Mouse (Mus musculus): ENCODE measurements at regions not wholly inside any gene's neighbourhood (a gene's known extent, or its start where the extent isn't known, plus 50 kb on each side); places are given as distances from the start of the nearest gene placed in this dataset.

DNA sequence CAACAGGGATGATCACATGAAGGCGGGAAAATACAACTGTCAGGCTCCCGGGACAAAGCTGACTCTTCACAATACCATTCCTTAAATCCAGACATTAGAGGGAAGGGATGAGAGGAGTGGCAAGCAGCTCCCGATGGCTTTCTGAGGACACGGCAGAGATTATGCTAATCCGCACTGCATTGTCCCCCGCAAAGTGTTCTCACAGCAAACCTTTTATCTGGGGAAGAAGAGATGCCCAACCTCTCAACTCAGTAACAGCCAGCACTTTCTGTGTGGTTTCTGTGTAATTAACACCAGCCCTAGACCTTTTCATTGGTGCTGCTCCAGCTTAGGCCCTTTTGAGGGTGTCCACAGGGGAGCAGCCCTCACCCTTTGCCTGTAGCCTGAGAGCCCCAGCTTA is 137.9 kb downstream of the Barhl2 start:
- WGBS: 49% methylated on average over 6 of the region's 6 CpGs
- H3K9me3 ChIP-seq: no peaks in the 10 kb centered on the region
- no peaks in the 10 kb centered on the region for H3K36me3 ChIP-seq
- H3K4me1 ChIP-seq: 0 out of 2 replicates have a peak, but pooled peaks cover 5% of the 10 kb centered on the region
- no peak overlapping the region for H3K4me2 ChIP-seq
- no peak overlapping the region for H3K4me3 ChIP-seq
- ATAC-seq (ENCODE audit: extremely low read depth, insufficient number of reproducible peaks, low FRiP score, low TSS enrichment): no peak
- H3K27me3 ChIP-seq (replicated peaks): no peaks in the 10 kb centered on the region
- no peak overlapping the region for H3K27ac ChIP-seq (replicated peaks)
- no peak overlapping the region for H3K9ac ChIP-seq

DNA sequence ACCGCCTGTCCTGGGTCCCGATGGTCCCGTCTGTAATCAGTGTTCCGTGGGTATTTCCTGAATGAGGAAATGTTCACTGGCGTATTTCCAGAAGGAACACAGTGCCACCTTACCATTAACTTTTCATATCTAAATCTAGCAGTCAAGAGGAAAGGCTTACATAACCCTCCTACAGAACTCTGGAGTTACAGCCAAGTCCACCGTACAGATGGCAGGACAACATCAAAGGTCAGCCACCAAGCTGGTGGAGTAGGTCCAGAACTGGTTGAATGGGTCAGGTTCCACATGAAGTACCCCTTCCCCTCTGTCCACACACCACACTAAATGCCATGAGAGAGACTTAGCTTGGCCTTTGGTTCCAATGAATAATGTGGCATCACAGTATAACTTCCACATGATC is 139.7 kb downstream of the Barhl2 start:
- Histone ChIP-seq H3K4me2 (no peak overlapping the region), H3K36me3 (no peaks in the 10 kb centered on the region), H3K9me3 (no peaks in the 10 kb centered on the region), H3K4me3 (no peak overlapping the region), H3K4me1 (0 out of 2 replicates have a peak, but pooled peaks cover 5% of the 10 kb centered on the region), H3K27ac (replicated peaks) (no peak overlapping the region), H3K9ac (no peak overlapping the region), H3K27me3 (replicated peaks) (no peaks in the 10 kb centered on the region)
- 63% methylated on average over 6 of the region's 6 CpGs for WGBS
- ATAC-seq (ENCODE audit: extremely low read depth, insufficient number of reproducible peaks, low FRiP score, low TSS enrichment): no peak

DNA sequence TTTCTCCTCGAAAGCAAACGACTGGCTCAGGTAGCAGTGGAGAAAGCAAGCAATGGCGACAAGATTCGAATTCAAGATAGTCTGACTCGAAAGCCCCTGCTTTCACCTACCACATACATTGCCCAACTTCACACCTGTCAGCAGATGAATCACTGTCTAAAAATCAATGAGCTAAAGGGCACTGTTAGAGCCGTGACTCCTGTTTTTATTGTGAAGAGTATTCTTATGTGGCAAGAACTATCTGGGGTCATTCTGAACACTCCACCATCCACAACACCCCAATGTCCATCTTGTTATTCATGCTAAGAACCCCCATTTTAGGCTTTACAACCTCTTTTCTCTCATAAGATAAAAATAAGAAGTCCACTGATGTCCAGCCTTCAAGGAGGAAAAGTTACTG is 144.1 kb downstream of the Barhl2 start:
- Histone ChIP-seq H3K4me2 (no peak overlapping the region), H3K9me3 (no peaks in the 10 kb centered on the region), H3K4me3 (no peak overlapping the region), H3K36me3 (no peaks in the 10 kb centered on the region), H3K4me1 (no peaks in the 10 kb centered on the region), H3K9ac (no peak overlapping the region), H3K27ac (replicated peaks) (no peak overlapping the region), H3K27me3 (replicated peaks) (no peaks in the 10 kb centered on the region)
- 74% methylated on average over 6 of the region's 6 CpGs for WGBS
- no peak for ATAC-seq (ENCODE audit: extremely low read depth, insufficient number of reproducible peaks, low FRiP score, low TSS enrichment)

DNA sequence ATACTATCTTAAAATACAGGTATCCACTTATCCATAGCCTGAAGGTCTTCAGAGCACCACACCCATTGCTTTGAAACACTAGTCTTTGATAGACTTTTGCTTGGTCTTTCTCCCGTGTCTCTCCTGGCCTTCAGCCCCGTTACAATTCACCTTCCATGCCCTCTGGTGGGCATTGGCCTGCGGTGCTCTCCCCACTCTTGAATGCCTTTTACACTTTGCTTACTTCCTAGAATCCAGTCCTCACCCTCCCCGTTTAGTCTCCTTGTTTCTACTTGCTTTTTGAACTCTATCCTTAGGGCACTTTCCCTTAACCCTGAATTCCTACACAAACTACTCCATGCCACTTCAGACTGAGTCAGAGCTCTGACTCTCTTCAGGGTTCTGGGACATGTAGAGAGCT is 156.6 kb downstream of the Barhl2 start:
- Histone ChIP-seq H3K36me3 (no peaks in the 10 kb centered on the region), H3K27me3 (replicated peaks) (no peaks in the 10 kb centered on the region), H3K4me1 (0 out of 2 replicates have a peak, but pooled peaks cover under 1% of the 10 kb centered on the region), H3K4me2 (no peak overlapping the region), H3K9ac (no peak overlapping the region), H3K27ac (replicated peaks) (no peak overlapping the region), H3K4me3 (no peak overlapping the region), H3K9me3 (no peaks in the 10 kb centered on the region)
- no peak for ATAC-seq (ENCODE audit: extremely low read depth, insufficient number of reproducible peaks, low FRiP score, low TSS enrichment)
- WGBS: 45% methylated on average over 4 of the region's 4 CpGs

DNA sequence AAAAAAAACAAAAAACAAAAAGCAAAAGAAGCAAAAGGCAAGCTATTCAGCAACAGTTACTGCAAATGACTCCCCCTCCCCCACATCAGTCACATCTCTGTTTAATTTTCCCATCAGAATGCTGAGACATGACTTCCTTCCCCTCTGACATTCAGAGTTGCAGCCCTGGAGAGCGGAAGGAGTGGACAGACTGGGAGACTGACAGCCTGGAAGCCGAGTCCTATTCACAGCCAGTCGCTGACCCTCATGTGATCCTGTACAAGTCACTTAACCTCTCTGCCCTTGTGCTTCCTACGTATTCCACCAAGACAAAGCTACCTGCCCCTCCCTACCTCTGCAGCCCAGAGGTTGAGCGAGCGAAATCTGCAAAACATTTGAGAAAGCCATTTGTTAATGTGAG is 161.2 kb downstream of the Barhl2 start:
- Histone ChIP-seq H3K9ac (no peak overlapping the region), H3K4me3 (no peak overlapping the region), H3K27me3 (replicated peaks) (no peaks in the 10 kb centered on the region), H3K36me3 (no peaks in the 10 kb centered on the region), H3K4me2 (no peak overlapping the region), H3K27ac (replicated peaks) (no peak overlapping the region), H3K4me1 (0 out of 2 replicates have a peak, but pooled peaks cover 12% of the 10 kb centered on the region), H3K9me3 (no peaks in the 10 kb centered on the region)
- 28% methylated on average over 6 of the region's 6 CpGs for WGBS
- no peak for ATAC-seq (ENCODE audit: extremely low read depth, insufficient number of reproducible peaks, low FRiP score, low TSS enrichment)

DNA sequence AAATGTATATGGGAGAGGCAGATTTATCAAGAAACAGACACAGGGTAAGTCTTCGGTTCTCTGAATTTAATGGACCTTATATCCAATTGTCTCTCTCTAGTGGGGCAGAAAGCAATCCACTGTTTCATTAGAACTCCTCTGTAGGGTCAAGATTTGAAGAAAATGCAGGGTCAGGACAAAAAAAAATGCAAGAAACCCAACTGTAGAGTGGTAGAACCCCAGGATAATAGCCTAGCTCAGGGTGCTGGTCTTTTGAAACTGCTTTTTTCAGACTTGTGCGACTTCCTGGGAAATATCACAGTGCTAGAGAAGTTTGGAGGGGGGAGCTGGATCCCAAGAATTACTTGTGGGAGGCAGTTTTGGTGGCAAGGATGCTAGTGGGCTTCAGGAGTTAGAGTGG is 162.0 kb downstream of the Barhl2 start:
- ATAC-seq (ENCODE audit: extremely low read depth, insufficient number of reproducible peaks, low FRiP score, low TSS enrichment): no peak
- H3K9ac ChIP-seq: no peak overlapping the region
- no peaks in the 10 kb centered on the region for H3K27me3 ChIP-seq (replicated peaks)
- 67% methylated on average over 2 of the region's 2 CpGs for WGBS
- no peaks in the 10 kb centered on the region for H3K36me3 ChIP-seq
- H3K4me3 ChIP-seq: no peak overlapping the region
- no peaks in the 10 kb centered on the region for H3K9me3 ChIP-seq
- 0 out of 2 replicates have a peak, but pooled peaks cover 12% of the 10 kb centered on the region for H3K4me1 ChIP-seq
- no peak overlapping the region for H3K4me2 ChIP-seq
- H3K27ac ChIP-seq (replicated peaks): no peak overlapping the region

DNA sequence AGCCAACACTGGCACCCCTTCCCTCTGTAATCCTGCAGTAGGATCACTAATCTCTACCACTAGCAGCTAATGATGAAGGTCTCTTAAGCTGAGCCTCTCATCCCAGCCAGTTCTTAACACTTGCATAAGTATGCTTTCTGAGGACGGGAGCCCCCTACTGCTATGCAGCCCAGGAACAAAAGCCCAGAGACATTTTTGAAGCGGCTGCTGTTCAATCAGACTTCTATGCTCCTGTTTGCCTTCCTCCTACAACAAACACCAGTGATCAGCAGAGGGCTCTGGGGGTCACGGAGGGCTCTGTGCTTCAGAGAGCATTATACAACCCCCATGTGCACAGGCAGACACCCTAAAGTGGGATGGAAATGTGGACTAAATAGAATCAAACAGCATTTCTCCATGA is 162.4 kb downstream of the Barhl2 start:
- H3K4me3 ChIP-seq: no peak overlapping the region
- 0 out of 2 replicates have a peak, but pooled peaks cover 12% of the 10 kb centered on the region for H3K4me1 ChIP-seq
- no peak for ATAC-seq (ENCODE audit: extremely low read depth, insufficient number of reproducible peaks, low FRiP score, low TSS enrichment)

DNA sequence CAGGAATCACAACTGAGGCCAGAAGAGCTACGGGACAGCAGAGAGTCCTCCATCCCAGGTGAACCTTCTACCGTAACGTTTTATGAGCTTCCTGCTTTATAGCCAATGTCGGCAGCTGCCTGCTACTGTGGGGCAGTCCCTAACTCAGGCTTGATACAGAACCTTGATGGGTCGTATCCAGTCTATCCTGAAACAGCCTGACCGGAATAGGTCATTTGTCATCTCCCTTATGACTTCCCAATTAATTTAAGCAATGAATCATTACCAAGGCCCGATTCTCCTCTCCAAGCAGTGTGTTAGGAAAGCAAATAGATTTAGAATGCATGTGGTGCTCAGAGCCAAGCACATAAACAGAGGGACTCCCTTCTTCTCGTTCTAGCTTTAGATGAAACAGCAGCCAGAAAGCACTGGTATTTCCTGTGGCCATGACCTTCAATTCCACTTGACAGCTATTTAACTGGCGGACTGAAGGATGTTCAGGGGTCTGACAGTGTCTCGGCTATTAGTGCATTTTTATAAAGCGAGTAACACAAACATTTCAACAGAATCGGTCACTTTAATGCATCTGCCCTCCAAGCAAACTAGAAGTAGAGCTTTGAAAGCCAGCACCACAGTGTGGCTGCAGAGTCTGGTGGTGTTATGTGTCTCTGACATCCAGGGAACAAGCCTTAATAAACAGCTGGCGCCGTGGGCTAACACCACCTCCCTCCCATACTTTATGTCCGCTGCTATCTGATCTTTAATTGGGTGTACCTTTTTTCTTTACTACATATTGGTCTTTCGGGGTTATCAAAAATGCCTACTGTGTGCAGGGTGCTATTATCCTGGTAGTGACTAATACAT is 165.4 kb downstream of the Barhl2 start:
- Histone ChIP-seq H3K4me2 (no peak overlapping the region), H3K36me3 (no peaks in the 10 kb centered on the region), H3K27ac (replicated peaks) (no peak overlapping the region), H3K4me3 (no peak overlapping the region), H3K9me3 (no peaks in the 10 kb centered on the region), H3K4me1 (0 out of 2 replicates have a peak, but pooled peaks cover 12% of the 10 kb centered on the region), H3K27me3 (replicated peaks) (no peaks in the 10 kb centered on the region), H3K9ac (no peak overlapping the region)
- WGBS: 65% methylated on average over 16 of the region's 16 CpGs
- ATAC-seq (ENCODE audit: extremely low read depth, insufficient number of reproducible peaks, low FRiP score, low TSS enrichment): no peak

More for the DNA sequence above, 162.4 kb downstream of the Barhl2 start:
- H3K27ac ChIP-seq (replicated peaks): no peak overlapping the region
- no peak overlapping the region for H3K4me2 ChIP-seq
- WGBS: 26% methylated on average over 3 of the region's 3 CpGs
- H3K36me3 ChIP-seq: no peaks in the 10 kb centered on the region
- H3K27me3 ChIP-seq (replicated peaks): no peaks in the 10 kb centered on the region
- no peaks in the 10 kb centered on the region for H3K9me3 ChIP-seq
- H3K9ac ChIP-seq: no peak overlapping the region

DNA sequence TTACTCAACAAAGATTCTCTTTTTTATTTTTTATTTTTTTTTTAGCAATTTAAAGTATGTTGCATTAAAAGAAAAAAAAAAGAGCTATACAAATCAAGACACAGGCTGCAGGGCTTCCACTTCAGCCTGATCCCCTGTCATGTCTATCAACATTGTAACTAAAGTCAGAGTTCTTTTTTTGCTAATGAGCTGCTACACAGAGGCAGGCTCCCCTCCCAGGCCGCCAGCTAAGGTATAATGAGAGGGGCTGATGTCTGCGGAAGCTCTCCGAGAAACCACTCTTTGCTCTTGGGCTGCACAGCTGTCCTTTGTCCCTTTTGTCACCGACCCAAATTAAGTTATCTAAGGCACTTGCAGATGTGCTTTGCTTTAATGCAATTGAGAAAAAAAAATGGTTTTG is 172.8 kb downstream of the Barhl2 start:
- H3K36me3 ChIP-seq: no peaks in the 10 kb centered on the region
- H3K27me3 ChIP-seq (replicated peaks): no peaks in the 10 kb centered on the region
- peaks cover 11% of the 10 kb centered on the region for H3K4me1 ChIP-seq
- 0 out of 2 replicates have a peak overlapping the region, but pooled peaks have one; percentile 1 for H3K9ac ChIP-seq
- H3K4me3 ChIP-seq: 0 out of 2 replicates have a peak overlapping the region, but pooled peaks have one; percentile 14
- H3K4me2 ChIP-seq: peak overlapping the region; percentile 55
- no peaks in the 10 kb centered on the region for H3K9me3 ChIP-seq
- H3K27ac ChIP-seq (replicated peaks): no peak overlapping the region
- WGBS: 11% methylated on average over 4 of the region's 4 CpGs
- ATAC-seq (ENCODE audit: extremely low read depth, insufficient number of reproducible peaks, low FRiP score, low TSS enrichment): no peak

DNA sequence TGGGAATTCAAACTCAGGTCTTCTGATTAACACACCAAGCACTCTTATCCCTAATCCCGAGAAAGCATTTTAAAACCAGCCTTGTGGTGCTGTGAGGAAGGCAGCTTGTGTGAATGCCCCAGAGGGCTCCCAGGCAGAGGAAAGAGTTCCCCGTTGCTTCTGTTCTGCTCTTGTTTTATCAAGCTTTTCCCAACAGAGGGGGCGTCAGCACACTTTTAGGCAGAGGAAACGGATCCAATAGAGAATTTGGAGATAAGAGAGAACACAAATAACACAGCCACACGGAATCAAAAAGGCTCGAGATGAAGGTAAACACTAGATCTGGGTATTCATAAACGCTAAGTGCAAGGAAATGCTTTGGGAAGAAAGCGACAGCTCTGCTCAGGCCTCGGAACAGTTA is 173.2 kb downstream of the Barhl2 start:
- no peaks in the 10 kb centered on the region for H3K27me3 ChIP-seq (replicated peaks)
- no peak overlapping the region for H3K27ac ChIP-seq (replicated peaks)
- WGBS: 10% methylated on average over 9 of the region's 9 CpGs
- H3K9me3 ChIP-seq: 0 out of 2 replicates have a peak, but pooled peaks cover 4% of the 10 kb centered on the region
- H3K4me1 ChIP-seq: peaks cover 11% of the 10 kb centered on the region
- H3K36me3 ChIP-seq: no peaks in the 10 kb centered on the region
- H3K4me3 ChIP-seq: 0 out of 2 replicates have a peak overlapping the region, but pooled peaks have one; percentile 14
- 0 out of 2 replicates have a peak overlapping the region, but pooled peaks have one; percentile 12 for H3K9ac ChIP-seq
- ATAC-seq (ENCODE audit: extremely low read depth, insufficient number of reproducible peaks, low FRiP score, low TSS enrichment): no peak
- H3K4me2 ChIP-seq: peak overlapping the region; percentile 55

DNA sequence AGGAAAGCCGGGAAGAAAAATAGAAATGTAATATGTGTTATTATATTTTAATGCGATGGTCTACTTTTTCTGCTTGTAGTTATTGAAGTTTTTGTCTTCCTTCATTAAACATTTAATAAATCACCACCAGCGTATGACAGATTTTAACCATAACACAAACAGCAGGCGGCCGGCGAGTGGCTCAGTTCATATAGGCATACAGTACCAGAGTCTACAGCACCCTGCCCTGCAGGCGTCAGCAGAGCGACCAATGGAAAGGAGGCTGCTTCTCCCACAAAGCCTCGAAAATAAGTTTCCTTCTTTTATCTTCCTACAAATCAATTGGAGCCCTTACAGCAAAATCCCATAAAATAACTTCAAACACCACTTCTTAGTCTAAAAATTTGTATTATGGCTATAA is 175.3 kb downstream of the Barhl2 start:
- H3K9ac ChIP-seq: no peak overlapping the region
- no peak for ATAC-seq (ENCODE audit: extremely low read depth, insufficient number of reproducible peaks, low FRiP score, low TSS enrichment)
- H3K4me2 ChIP-seq: no peak overlapping the region
- H3K9me3 ChIP-seq: 0 out of 2 replicates have a peak, but pooled peaks cover 7% of the 10 kb centered on the region
- H3K4me1 ChIP-seq: peaks cover 11% of the 10 kb centered on the region
- WGBS: 74% methylated on average over 9 of the region's 9 CpGs
- H3K27ac ChIP-seq (replicated peaks): no peak overlapping the region
- H3K36me3 ChIP-seq: no peaks in the 10 kb centered on the region
- no peaks in the 10 kb centered on the region for H3K27me3 ChIP-seq (replicated peaks)
- no peak overlapping the region for H3K4me3 ChIP-seq

DNA sequence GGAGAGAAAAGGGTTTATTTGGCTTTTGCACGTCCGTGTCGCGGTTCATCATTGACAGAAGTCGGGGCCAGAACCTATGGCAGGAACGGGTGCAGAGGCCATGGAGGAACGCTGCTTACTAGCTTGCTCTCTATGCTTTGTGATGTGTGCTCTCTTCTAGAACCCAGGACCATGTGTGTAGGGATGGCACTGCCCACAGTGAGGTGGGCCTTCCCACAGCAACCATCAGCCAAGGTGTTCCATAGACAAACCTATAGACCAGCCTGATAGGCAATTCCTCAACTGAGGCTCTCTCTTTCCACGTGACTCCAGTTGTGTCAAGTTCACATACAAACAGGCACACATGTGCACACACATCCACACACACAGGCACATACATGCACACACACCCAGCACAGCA is 180.2 kb downstream of the Barhl2 start:
- no peaks in the 10 kb centered on the region for H3K27me3 ChIP-seq (replicated peaks)
- H3K9ac ChIP-seq: no peak overlapping the region
- H3K4me1 ChIP-seq: no peaks in the 10 kb centered on the region
- no peak overlapping the region for H3K27ac ChIP-seq (replicated peaks)
- H3K9me3 ChIP-seq: 0 out of 2 replicates have a peak, but pooled peaks cover 7% of the 10 kb centered on the region
- ATAC-seq (ENCODE audit: extremely low read depth, insufficient number of reproducible peaks, low FRiP score, low TSS enrichment): no peak
- no peak overlapping the region for H3K4me2 ChIP-seq
- H3K36me3 ChIP-seq: no peaks in the 10 kb centered on the region
- 80% methylated on average over 8 of the region's 8 CpGs for WGBS
- H3K4me3 ChIP-seq: no peak overlapping the region

Measured in heart, embryonic 13.5 days (tissue).